Mouse (Mus musculus) spleen, adult 2 months (tissue): ENCODE data around the gene Vps37c.

Source experiments
- CTCF ChIP-seq: fragments of 200-500 bp; IDR thresholded peaks from 2 replicates; pipeline ENCODE4 v1.5.1; 2011; ENCODE audit warnings: mild to moderate bottlenecking, inconsistent platforms; ENCODE audit not compliant: insufficient read depth, insufficient read length, insufficient replicate concordance; ENCODE audit errors: extremely low read depth
- POLR2A ChIP-seq: fragments of 200-500 bp; IDR thresholded peaks from 2 replicates; pipeline ENCODE4 v1.6.1; 2011; ENCODE audit warnings: low read depth, low read length, inconsistent platforms

DNA sequence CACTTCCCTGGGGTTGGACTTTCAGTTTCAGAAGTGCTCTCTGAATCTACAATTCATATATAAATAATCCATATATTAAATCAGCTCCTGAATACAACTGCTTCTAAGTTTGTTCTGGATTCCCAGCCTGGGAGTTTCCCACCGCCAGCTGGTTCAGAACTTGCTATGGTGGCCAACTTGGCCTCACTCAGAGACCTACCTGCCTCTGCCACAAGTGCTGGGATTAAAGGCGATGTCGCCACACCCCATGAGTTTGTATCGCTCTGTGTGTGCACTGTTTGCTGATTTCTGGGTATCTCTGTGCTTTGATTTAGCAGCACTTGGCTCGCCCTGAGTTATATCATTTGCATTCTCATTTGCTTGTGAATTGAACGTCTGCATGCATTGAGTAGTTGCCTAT lies 63.6 kb downstream of the Vps37c start:
- TF ChIP-seq POLR2A (no peak), CTCF (no peak)
